Mouse (Mus musculus) liver, postnatal 0 days (tissue): ENCODE results near the gene Aldh3b1.
"Not testable (repeated sequence)": the region's sequence is repeated elsewhere in the genome, so short reads cannot be mapped to it uniquely, and the experiment has no call there.

Experiments used
- CTCF ChIP-seq: sonication (generic); IDR thresholded peaks from 2 replicates; pipeline ENCODE4 v1.5.1; 2016; ENCODE audit warnings: antibody characterized with exemption, low read depth
- EP300 ChIP-seq: IDR thresholded peaks from 2 replicates; pipeline ENCODE4 v1.6.1; 2016; ENCODE audit warnings: antibody characterized with exemption, low read depth, mild to moderate bottlenecking

GRCm38 (mm10) chr19:3974608-3975007 lies 45.0 kb upstream of the Aldh3b1 start:
- TF ChIP-seq CTCF, EP300: not testable (repeated sequence)
